Mouse (Mus musculus) forebrain, embryonic 10.5 days (tissue): ENCODE measurements around the gene Gsdma2. TPM values are rescaled to one million over a fixed set of nuclear protein-coding genes. Genes with fewer than 3 reads are reported as not detected.
A peak's percentile ranks its signal among the peaks of the same experiment; 100 is the strongest.

Experiments used
- DNase-seq: peaks from one replicate; pipeline ENCODE4 v3.0.0-alpha.2; 2017; ENCODE audit warnings: low spot score; ENCODE audit errors: extremely low spot score
- H3K27ac ChIP-seq: fragments of 300-500 bp; sonication (generic); 2 replicates; pipeline ENCODE4 v1.5.1; 2016; ENCODE audit warnings: mild to moderate bottlenecking
- H3K27me3 ChIP-seq: fragments of 300-500 bp; sonication (generic); 2 replicates; pipeline ENCODE4 v1.6.1; 2016; ENCODE audit warnings: mild to moderate bottlenecking; ENCODE audit not compliant: poor library complexity, severe bottlenecking
- H3K36me3 ChIP-seq: fragments of 300-500 bp; sonication (generic); replicated peaks from 2 replicates; pipeline ENCODE4 v1.6.1; 2016; ENCODE audit warnings: mild to moderate bottlenecking, moderate library complexity
- H3K4me1 ChIP-seq: fragments of 300-500 bp; sonication (generic); 2 replicates; pipeline ENCODE4 v1.6.1; 2016
- H3K4me3 ChIP-seq: fragments of 300-500 bp; sonication (generic); 2 replicates; pipeline ENCODE4 v1.5.1; 2016; ENCODE audit warnings: mild to moderate bottlenecking, moderate library complexity
- H3K9me3 ChIP-seq: fragments of 300-500 bp; sonication (generic); 2 replicates; pipeline ENCODE4 v1.6.1; 2016; ENCODE audit warnings: mild to moderate bottlenecking, moderate library complexity
- WGBS: fragments of 180-500 bp; shearing (Covaris S2); methylation state at CpG from one replicate; pipeline ENCODE4 v1.1.7; 2016; 5-methylcytosine and 5-hydroxymethylcytosine counted together
- polyA plus RNA-seq: library from polyadenylated mRNA; unstranded; fragments of >200 nt; fragmentation: Nextera tagmentation; extraction: Ambion mirVana; gene quantifications from 2 replicates; pipeline ENCODE4 v1.2.1, GENCODE M21; 2016

The Gsdma2 gene
- polyA plus RNA-seq, 1 experiment from 2014 or later, result not detected

DNA sequence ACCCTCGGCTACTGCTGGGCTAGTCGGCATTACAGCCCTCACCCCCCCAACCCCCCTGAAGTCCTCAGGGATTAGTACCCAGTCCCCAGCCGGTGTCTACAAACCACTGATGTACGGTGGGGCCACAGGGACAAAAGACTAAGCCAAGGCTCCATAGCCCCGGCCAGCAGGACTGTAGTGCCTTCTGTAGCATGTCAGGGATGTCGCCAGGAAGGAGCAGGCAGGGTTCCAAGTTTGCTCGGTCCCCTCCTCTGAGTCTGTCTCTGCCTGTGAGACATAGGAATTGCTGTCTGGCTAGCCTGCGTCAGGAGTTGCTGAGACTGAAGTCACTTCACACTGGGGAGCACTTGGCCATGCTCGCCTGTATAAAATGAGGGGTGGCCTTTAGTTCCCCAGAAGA, 47.7 kb downstream of the Gsdma2 start:
- Histone ChIP-seq H3K9me3 (no peaks in the 10 kb centered on the region), H3K4me1 (no peaks in the 10 kb centered on the region), H3K27ac (no peak overlapping the region), H3K4me3 (no peak overlapping the region), H3K27me3 (no peaks in the 10 kb centered on the region), H3K36me3 (peaks cover 80% of the 10 kb centered on the region)
- DNase-seq, result no peak
- 87% methylated on average over 9 of the region's 9 CpGs for WGBS

DNA sequence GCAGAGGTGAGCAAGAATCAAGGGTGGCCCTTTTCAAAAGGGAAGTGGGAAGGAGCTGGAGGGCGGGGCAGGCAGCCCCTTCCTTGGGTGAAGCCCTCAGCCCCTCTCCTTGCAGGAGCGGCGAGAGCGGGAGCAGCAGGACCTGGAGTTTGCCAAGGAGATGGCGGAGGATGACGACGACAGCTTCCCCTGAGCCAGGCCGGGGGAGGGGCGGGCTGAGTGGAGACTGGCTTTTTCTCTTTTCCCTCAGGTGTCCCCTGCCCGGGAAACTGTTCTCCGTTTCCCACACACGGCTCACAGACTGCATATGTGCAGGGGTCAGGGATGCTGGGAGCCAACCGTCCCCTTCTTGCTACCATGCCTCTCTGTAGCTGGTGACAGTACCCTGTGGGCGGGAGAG, 48.8 kb downstream of the Gsdma2 start:
- no peak for DNase-seq
- Histone ChIP-seq H3K27ac (no peak overlapping the region), H3K4me3 (no peak overlapping the region), H3K36me3 (peaks cover 69% of the 10 kb centered on the region), H3K27me3 (0 out of 2 replicates have a peak, but pooled peaks cover 4% of the 10 kb centered on the region), H3K4me1 (peaks cover 5% of the 10 kb centered on the region; the same call in 1 of the 2 replicates), H3K9me3 (no peaks in the 10 kb centered on the region)
- WGBS, result 75% methylated on average over 14 of the region's 14 CpGs

DNA sequence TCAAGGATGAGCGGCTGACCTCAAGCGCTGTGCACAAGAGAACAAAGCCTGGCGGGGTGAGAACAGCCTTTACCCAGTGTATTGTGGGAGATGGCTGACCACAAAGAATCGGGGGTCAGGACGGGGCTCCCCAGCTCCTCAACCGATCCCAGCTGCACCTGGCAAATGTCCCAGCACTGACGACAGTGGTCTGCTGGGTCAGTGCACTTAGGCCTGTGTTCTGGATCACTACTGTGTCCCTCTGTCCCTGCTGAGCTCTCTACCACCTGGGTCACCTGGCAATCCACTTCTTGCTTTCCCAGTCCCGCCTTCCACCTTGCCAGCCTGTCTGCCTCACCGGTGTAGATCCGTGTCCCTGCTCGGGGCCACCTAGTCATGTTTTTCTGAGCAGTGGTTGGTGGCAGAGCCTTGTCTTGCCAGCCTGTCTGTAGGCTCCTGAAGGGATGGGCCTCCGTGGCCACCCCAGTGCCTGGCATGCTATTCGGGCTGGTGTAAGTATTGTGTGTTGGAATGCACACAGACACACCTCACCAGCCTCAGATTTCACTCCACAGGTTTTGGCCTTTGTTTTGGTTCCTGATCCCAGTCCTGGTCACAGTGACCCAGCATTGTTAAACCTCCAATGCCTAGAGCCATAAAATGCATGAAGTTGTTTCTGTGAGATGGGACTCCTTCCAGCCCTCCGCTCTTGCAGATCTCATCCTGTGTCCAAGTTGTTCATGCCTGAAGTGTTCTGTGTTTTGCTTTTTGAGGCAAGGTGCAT, 50.1 kb downstream of the Gsdma2 start:
- no peak overlapping the region; the same call in 1 of the 2 replicates for H3K4me3 ChIP-seq
- H3K36me3 ChIP-seq, result peaks cover 57% of the 10 kb centered on the region
- H3K27me3 ChIP-seq, result peaks cover 15% of the 10 kb centered on the region; the same call in 1 of the 2 replicates
- H3K9me3 ChIP-seq, result no peaks in the 10 kb centered on the region
- DNase-seq, result no peak
- no peak overlapping the region for H3K27ac ChIP-seq
- WGBS, result 88% methylated on average over 14 of the region's 14 CpGs
- peaks cover 13% of the 10 kb centered on the region; the same call in 1 of the 2 replicates for H3K4me1 ChIP-seq

DNA sequence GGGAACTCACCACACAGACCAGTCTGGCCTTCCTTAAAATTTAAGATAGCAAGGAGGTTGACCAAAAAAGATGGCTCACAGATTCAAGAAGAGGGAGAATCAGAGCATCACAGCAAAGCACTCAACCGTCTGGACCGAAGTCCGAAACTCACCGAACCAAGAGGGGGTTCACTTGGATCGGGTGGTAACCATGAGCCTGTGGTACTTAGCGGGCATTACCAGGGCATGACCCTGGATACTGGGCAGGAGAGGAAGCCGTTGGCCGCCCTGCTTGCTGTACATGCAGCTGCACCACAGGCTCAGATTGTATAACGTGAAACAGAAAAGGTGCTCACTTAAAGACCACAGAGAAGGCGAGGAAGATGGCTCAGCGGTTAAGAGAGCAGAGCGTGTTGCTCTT, 50.7 kb downstream of the Gsdma2 start:
- DNase-seq, result no peak
- 90% methylated on average over 12 of the region's 12 CpGs for WGBS
- H3K9me3 ChIP-seq, result no peaks in the 10 kb centered on the region
- H3K36me3 ChIP-seq, result peaks cover 51% of the 10 kb centered on the region
- H3K27ac ChIP-seq, result no peak overlapping the region
- peaks cover 19% of the 10 kb centered on the region; the same call in 1 of the 2 replicates for H3K27me3 ChIP-seq
- H3K4me1 ChIP-seq, result peaks cover 13% of the 10 kb centered on the region; the same call in 1 of the 2 replicates
- no peak overlapping the region for H3K4me3 ChIP-seq

DNA sequence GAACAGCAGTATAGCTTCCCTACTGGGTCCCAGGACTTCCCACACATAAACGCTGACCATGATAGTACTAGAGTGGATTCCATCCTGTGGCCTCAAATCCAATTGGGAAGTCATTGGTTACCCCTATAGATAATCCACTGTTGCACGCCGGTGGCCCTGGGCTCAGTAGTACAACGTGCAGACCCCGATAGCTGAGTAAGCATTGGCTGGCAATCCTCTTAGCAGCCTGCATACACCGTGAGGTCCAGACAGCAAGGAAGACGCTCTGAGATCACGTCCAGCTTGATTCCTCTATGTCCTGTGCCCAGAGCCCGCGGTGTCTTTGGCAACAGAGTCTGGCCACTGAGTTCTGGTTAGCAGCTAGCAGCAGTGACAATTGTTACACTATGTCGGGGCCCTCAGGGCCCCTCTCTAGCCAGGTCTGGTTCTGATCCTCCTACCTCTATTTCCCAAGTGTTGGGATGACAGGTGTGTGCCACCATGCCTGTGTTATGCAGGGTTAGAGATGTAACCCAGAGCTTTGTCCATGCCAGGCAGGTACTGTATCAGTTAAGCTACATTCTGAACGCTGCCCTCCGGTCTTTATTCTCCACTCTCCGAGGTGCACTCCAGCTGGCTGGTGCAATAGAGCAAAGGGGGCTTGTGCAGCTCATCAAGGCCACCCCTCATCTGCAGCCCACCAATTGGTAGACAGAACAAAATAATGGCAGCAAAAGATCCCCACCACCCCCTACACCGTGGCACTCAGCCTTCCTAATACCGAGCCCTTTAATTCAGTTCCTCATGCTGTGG, 52.5 kb downstream of the Gsdma2 start:
- H3K4me1 ChIP-seq, result peaks cover 13% of the 10 kb centered on the region; the same call in 1 of the 2 replicates
- no peak overlapping the region for H3K4me3 ChIP-seq
- H3K36me3 ChIP-seq, result peaks cover 33% of the 10 kb centered on the region
- DNase-seq, result no peak
- no peaks in the 10 kb centered on the region for H3K9me3 ChIP-seq
- WGBS, result 87% methylated on average over 16 of the region's 16 CpGs
- peaks cover 19% of the 10 kb centered on the region; the same call in 1 of the 2 replicates for H3K27me3 ChIP-seq
- no peak overlapping the region for H3K27ac ChIP-seq

DNA sequence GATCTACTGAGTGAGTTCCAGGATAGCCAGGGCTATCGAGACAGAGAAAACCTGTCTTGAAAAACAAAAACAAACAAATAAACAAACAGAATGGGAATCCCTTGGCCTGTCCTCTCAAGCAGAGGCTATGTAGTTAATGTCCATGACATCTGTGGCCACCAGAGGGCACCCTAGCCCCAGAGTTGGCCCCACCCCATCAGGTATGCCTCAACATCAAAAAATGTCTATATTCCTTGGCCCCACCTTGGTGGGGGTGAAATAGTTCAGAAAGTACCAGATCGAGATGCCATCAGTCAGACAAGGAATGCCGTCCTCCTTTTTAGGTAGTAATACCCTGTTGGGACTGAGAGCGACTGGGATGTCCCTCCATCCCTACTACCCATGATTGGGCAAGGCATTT, 53.4 kb downstream of the Gsdma2 start:
- H3K27me3 ChIP-seq, result peaks cover 19% of the 10 kb centered on the region; the same call in 1 of the 2 replicates
- H3K4me1 ChIP-seq, result peaks cover 13% of the 10 kb centered on the region; the same call in 1 of the 2 replicates
- WGBS, result 44% methylated on average over 4 of the region's 4 CpGs
- H3K27ac ChIP-seq, result no peak overlapping the region
- peak; percentile 63 for DNase-seq
- H3K36me3 ChIP-seq, result peaks cover 33% of the 10 kb centered on the region
- H3K4me3 ChIP-seq, result no peak overlapping the region
- H3K9me3 ChIP-seq, result no peaks in the 10 kb centered on the region

DNA sequence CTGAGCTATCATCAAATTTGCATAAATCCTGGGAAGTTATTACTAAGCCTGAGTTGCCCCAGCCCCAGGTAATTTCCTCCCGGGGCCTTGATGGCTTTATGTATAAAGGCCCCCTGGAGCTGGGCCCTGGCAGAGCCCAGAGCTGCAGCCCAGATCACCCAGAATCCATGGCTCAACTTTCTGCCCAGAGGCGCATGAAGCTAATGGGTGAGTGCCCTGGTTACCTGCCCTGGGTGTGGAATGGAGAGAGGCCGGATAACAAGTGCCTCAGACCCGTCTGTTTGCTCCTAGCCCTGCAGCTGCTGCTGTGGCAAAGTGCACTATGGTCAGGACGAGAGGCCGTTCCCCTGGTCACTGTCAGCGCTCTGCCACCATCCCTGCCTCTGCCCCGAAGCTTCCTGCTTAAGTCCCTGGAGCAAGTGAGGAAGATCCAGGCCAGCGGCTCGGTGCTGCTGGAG, 54.7 kb downstream of the Gsdma2 start, which contains the start of gene Csf3:
TSS of gene Csf3 (plus strand) at position 51 of the 458 bp plus-strand sequence.
- Histone ChIP-seq H3K4me1 (peaks cover 13% of the 10 kb centered on the region; the same call in 1 of the 2 replicates), H3K27me3 (peaks cover 19% of the 10 kb centered on the region; the same call in 1 of the 2 replicates), H3K27ac (no peak within 1 kb of the TSS), H3K36me3 (peaks cover 33% of the 10 kb centered on the region), H3K4me3 (no peak within 1 kb of the TSS), H3K9me3 (no peaks in the 10 kb centered on the region)
- 33% methylated on average over 10 of the region's 10 CpGs for WGBS
- no peak for DNase-seq

DNA sequence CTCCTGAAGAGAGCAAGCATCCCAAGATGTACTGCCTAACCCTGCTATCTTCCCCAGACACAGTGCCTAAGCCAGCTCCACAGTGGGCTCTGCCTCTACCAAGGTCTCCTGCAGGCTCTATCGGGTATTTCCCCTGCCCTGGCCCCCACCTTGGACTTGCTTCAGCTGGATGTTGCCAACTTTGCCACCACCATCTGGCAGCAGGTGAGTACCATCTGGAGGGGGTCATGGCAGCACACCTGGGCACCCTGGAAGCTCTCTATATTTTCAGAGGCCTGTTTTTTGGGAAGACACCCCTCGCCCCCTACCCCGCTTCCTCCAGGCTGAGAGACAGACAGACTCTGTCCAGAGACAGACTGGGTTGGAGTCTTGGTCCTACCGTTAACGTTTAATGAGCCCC, 55.8 kb downstream of the Gsdma2 start:
- Histone ChIP-seq H3K4me1 (peaks cover 13% of the 10 kb centered on the region; the same call in 1 of the 2 replicates), H3K4me3 (no peak overlapping the region), H3K9me3 (no peaks in the 10 kb centered on the region), H3K27me3 (peaks cover 19% of the 10 kb centered on the region; the same call in 1 of the 2 replicates), H3K27ac (no peak overlapping the region), H3K36me3 (peaks cover 35% of the 10 kb centered on the region)
- no peak for DNase-seq
- WGBS, result 72% methylated on average over 5 of the region's 5 CpGs

DNA sequence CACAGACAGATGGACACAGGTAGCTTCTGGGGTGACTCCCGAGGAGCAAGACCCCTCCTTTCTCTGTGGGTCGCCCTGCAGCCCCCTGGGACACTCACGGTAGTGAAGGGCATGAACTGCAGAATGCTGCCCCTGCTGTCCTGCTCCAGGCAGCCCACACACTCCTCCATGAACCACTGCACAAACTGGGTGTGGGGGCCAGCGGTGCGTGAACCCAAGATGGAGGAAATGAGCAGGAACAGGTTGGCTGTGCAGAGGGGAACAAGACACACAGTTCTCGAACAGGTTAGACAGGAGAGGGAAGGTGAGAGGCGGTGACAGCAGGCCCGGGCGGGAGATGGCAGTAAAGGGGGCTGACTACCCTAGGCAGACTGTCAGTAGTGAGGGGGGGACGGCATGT, 58.5 kb downstream of the Gsdma2 start:
- H3K4me3 ChIP-seq, result no peak overlapping the region
- peaks cover 61% of the 10 kb centered on the region for H3K36me3 ChIP-seq
- H3K9me3 ChIP-seq, result no peaks in the 10 kb centered on the region
- no peak overlapping the region for H3K27ac ChIP-seq
- WGBS, result 92% methylated on average over 10 of the region's 10 CpGs
- peaks cover 12% of the 10 kb centered on the region; the same call in 1 of the 2 replicates for H3K4me1 ChIP-seq
- DNase-seq, result no peak
- peaks cover 19% of the 10 kb centered on the region; the same call in 1 of the 2 replicates for H3K27me3 ChIP-seq

Other genes with a start within 250 kb of the Gsdma2 start
- 10.0 and 10.1 TPM in 2 replicates for gene Pgap3, start 246.3 kb upstream of the Gsdma2 start, polyA plus RNA-seq
- gene Erbb2, start 234.3 kb upstream of the Gsdma2 start, polyA plus RNA-seq, result 18.9 and 21.9 TPM in 2 replicates
- gene Mien1, start 207.8 kb upstream of the Gsdma2 start, polyA plus RNA-seq, result 91.2 and 94.3 TPM in 2 replicates
- gene Grb7, start 200.4 kb upstream of the Gsdma2 start, polyA plus RNA-seq, result 4.1 and 5.6 TPM in 2 replicates
- 0.07 TPM in 1 of 2 replicates, not detected in the other for gene Ikzf3, start 100.7 kb upstream of the Gsdma2 start, polyA plus RNA-seq
- 0.26 and 0.66 TPM in 2 replicates for gene Zpbp2, start 95.7 kb upstream of the Gsdma2 start, polyA plus RNA-seq
- gene Ormdl3, start 59.4 kb upstream of the Gsdma2 start, polyA plus RNA-seq, result 62.8 and 65.6 TPM in 2 replicates
- not detected in 2 replicates for gene Lrrc3c, start 48.5 kb upstream of the Gsdma2 start, polyA plus RNA-seq
- gene Gm12355, start 21.1 kb upstream of the Gsdma2 start, polyA plus RNA-seq, result 1.4 and 1.5 TPM in 2 replicates
- gene Gsdma3, start 20.4 kb upstream of the Gsdma2 start, polyA plus RNA-seq, result not detected in 2 replicates
- gene Gsdma, start 17.6 kb downstream of the Gsdma2 start, polyA plus RNA-seq, result not detected in 2 replicates
- 255 and 259 TPM in 2 replicates for gene Psmd3, start 35.8 kb downstream of the Gsdma2 start, polyA plus RNA-seq
- gene Csf3, start 54.5 kb downstream of the Gsdma2 start, polyA plus RNA-seq, result not detected in 2 replicates
- 69.7 and 77.3 TPM in 2 replicates for gene Med24, start 82.7 kb downstream of the Gsdma2 start, polyA plus RNA-seq
- gene Thra, start 93.9 kb downstream of the Gsdma2 start, polyA plus RNA-seq, result 9.5 and 10.9 TPM in 2 replicates
- 1.5 TPM in 2 replicates for gene Nr1d1, start 128.6 kb downstream of the Gsdma2 start, polyA plus RNA-seq
- gene Msl1, start 148.8 kb downstream of the Gsdma2 start, polyA plus RNA-seq, result 22.9 and 24.1 TPM in 2 replicates
- 45.7 and 49.7 TPM in 2 replicates for gene Casc3, start 158.1 kb downstream of the Gsdma2 start, polyA plus RNA-seq
- gene Rapgefl1, start 190.0 kb downstream of the Gsdma2 start, polyA plus RNA-seq, result 1.00 and 1.2 TPM in 2 replicates
- 4.5 and 4.7 TPM in 2 replicates for gene Wipf2, start 216.9 kb downstream of the Gsdma2 start, polyA plus RNA-seq